Mouse (Mus musculus) right cerebral cortex, postnatal 36 days (tissue): ENCODE measurements around the gene Slc7a15.

Experiments used
- DNase-seq, 2 experiments: peaks; one replicate each; pipeline ENCODE4 v3.0.0; 2022; ENCODE audit warnings: low spot score in 2 of 2, mixed read lengths in 1 of 2

Gene Slc7a15

DNA sequence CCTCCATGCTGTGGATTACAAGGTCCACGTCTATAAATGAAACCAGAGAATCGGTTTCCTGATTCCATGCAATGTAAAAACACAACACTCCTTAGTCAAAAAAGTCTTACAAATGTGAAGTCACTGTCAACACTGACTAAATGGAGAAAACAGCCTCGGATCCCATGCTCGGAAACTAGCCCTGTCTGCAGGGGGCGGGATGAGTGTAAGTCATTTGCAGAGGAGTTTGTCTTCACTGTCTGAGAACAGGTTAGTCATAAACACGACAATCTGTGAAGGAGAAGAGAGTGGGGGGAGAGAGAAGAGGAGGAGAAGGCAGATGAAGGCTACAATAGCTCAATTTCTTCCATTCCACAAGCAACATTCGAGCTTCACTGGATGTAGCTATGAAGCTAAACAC lies 113.6 kb downstream of the Slc7a15 start:
- no peak for DNase-seq

DNA sequence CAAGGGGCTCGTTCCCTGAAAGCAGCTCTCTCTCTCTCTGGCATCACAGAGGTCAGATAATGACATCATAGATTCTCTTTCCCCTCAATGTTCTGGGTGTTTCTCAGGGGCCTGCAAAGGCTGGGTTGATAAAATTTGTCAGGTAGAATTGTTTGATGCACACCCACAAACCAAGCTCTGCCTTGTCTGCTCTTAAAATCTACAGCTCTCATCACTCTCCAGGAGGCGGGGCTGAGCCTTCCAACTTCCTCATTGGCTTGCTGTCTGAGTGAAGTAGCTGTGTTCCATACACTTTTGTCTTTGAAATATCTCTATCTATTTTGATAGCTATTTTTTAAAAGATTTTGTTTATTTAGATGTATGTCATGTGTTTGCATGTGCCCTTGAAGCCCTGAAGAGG lies 116.7 kb downstream of the Slc7a15 start:
- DNase-seq: no peak
